Mouse (Mus musculus): ENCODE measurements at regions not wholly inside any gene's neighbourhood (a gene's known extent, or its start where the extent isn't known, plus 50 kb on each side); places are given as distances from the start of the nearest gene placed in this dataset.

DNA sequence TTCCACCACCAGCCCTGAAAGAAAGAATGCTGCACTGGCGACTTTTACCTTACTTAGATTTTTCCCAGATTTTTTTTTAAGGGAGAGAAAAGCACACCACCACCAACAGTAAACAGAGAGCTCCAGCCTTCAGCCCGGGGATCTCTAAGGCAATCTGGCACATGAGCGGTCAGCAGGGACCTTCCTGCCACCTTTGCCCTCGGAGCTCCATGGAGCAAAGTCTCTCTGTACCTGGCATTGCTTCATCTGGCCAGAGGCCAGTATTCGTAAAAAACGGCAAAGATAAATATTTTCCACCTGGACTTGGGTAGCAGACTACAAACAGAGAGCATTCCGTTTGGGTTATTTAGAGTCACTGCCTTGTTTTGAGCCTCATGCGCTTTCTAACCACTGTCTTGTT, 58.4 kb upstream of the Dio3 start:
- TF ChIP-seq GATA1 (IDR thresholded peaks at IDR 0.05; ENCODE audit: borderline replicate concordance, low read length) (no peak), FLI1 (IDR thresholded peaks at IDR 0.05; ENCODE audit: low read length) (no peak)
